In genomic region chr10:117379908-117380307, GRCm38 (mm10) we compare ENCODE assay signal across 8 mouse cellular contexts. TPM values are rescaled to one million over a fixed set of nuclear protein-coding genes. Genes with fewer than 3 reads are reported as not detected.
DNase-seq lines count a peak whose midpoint lies in the region; ATAC-seq and TF ChIP-seq lines count a peak whose summit lies in the region.

Gene Cpsf6 (minus strand): TSS chr10:117380015.

- no peak within 1 kb of the TSS for H3K4me2 ChIP-seq in limb, embryonic 11.5 days (ENCODE audit: low read depth, severe bottlenecking)
- no peak within 1 kb of the TSS for H3K4me2 ChIP-seq in neural tube, embryonic 14.5 days (ENCODE audit: low read depth, low read length)

- TF ChIP-seq EP300 in ES-Bruce4 (IDR thresholded peaks at IDR 0.05; ENCODE audit: insufficient read depth, low read depth, low read length): no peak

- ATAC-seq in limb, embryonic 11.5 days (ENCODE audit: insufficient number of reproducible peaks, low FRiP score, low TSS enrichment, low read depth): no peak
- ATAC-seq in neural tube, embryonic 14.5 days (ENCODE audit: low read depth): no peak

- no peaks in the 10 kb centered on the region for H3K9me3 ChIP-seq in ES-Bruce4 (replicated peaks; ENCODE audit: control insufficient read depth, insufficient read depth, low read length, poor library complexity, severe bottlenecking)
- H3K9me3 ChIP-seq in erythroblast, embryonic 14.5 days (ENCODE audit: control insufficient read depth, low read length): no peaks in the 10 kb centered on the region
- no peaks in the 10 kb centered on the region for H3K9me3 ChIP-seq in limb, embryonic 11.5 days (ENCODE audit: control insufficient read depth, low read length)
- no peaks in the 10 kb centered on the region for H3K9me3 ChIP-seq in neural tube, embryonic 14.5 days (ENCODE audit: control insufficient read depth, low read length)

- no peak for TF ChIP-seq CTCF in ES-Bruce4 (IDR thresholded peaks at IDR 0.05; ENCODE audit: low read depth, low read length)

- H3K4me3 ChIP-seq in ES-Bruce4 (ENCODE audit: low read depth, low read length): no peak within 1 kb of the TSS
- H3K4me3 ChIP-seq in erythroblast, embryonic 14.5 days (replicated peaks): no peak within 1 kb of the TSS
- H3K4me3 ChIP-seq in limb, embryonic 11.5 days (ENCODE audit: low read depth, low read length): no peak within 1 kb of the TSS
- H3K4me3 ChIP-seq in neural tube, embryonic 14.5 days (ENCODE audit: low read depth, low read length): no peak within 1 kb of the TSS

- 0 out of 2 replicates have a peak within 1 kb of the TSS, but pooled peaks have one; percentile 47 for H3K9ac ChIP-seq in ES-Bruce4 (ENCODE audit: low read depth, poor library complexity, severe bottlenecking)
- H3K9ac ChIP-seq in limb, embryonic 11.5 days (ENCODE audit: low read length): no peak within 1 kb of the TSS
- H3K9ac ChIP-seq in neural tube, embryonic 14.5 days (replicated peaks; ENCODE audit: low read depth, low read length): no peak within 1 kb of the TSS

- intact Hi-C loops in heart, postnatal 10 days (cut with DNase I): no loop called here

- peak; percentile 97 for DNase-seq in 3T3-L1 (ENCODE audit: low read depth, low spot score)
- no peak for DNase-seq in heart, postnatal 10 days
- DNase-seq in limb, embryonic 11.5 days (ENCODE audit: low spot score): no peak
- DNase-seq in cerebellum, adult 11 months: no peak
- no peak for DNase-seq in embryo, embryonic 11 days

- 88% methylated on average over 6 of the region's 6 CpGs for WGBS in limb, embryonic 11.5 days
- WGBS in neural tube, embryonic 14.5 days: 90% methylated on average over 6 of the region's 6 CpGs

- H3K4me1 ChIP-seq in ES-Bruce4 (ENCODE audit: control insufficient read depth, insufficient read depth, low read length): peaks cover 2% of the 10 kb centered on the region
- H3K4me1 ChIP-seq in erythroblast, embryonic 14.5 days (ENCODE audit: control insufficient read depth): peaks cover 20% of the 10 kb centered on the region
- H3K4me1 ChIP-seq in limb, embryonic 11.5 days (ENCODE audit: control insufficient read depth, insufficient read depth, low read length): no peaks in the 10 kb centered on the region
- peaks cover 4% of the 10 kb centered on the region; the same call in 1 of the 2 replicates for H3K4me1 ChIP-seq in neural tube, embryonic 14.5 days (ENCODE audit: control insufficient read depth, insufficient read depth, low read length)

- H3K27ac ChIP-seq in ES-Bruce4 (ENCODE audit: insufficient read depth, low read length): peak within 1 kb of the TSS; percentile 66; the same call in 1 of the 2 replicates
- no peak within 1 kb of the TSS for H3K27ac ChIP-seq in limb, embryonic 11.5 days (replicated peaks; ENCODE audit: low read depth, low read length)
- no peak within 1 kb of the TSS for H3K27ac ChIP-seq in neural tube, embryonic 14.5 days (ENCODE audit: low read depth, low read length)

- H3K36me3 ChIP-seq in ES-Bruce4 (ENCODE audit: control insufficient read depth, insufficient read depth, low read length, poor library complexity, severe bottlenecking): no peaks in the 10 kb centered on the region
- no peaks in the 10 kb centered on the region for H3K36me3 ChIP-seq in erythroblast, embryonic 14.5 days (ENCODE audit: control insufficient read depth)
- no peaks in the 10 kb centered on the region for H3K36me3 ChIP-seq in limb, embryonic 11.5 days (ENCODE audit: control insufficient read depth, insufficient read depth, low read length)
- H3K36me3 ChIP-seq in neural tube, embryonic 14.5 days (ENCODE audit: control insufficient read depth, insufficient read depth, low read length): no peaks in the 10 kb centered on the region

- TF ChIP-seq POLR2A in ES-Bruce4 (IDR thresholded peaks at IDR 0.05; ENCODE audit: insufficient read depth, low read length): no peak

- no peaks in the 10 kb centered on the region for H3K27me3 ChIP-seq in ES-Bruce4 (ENCODE audit: control insufficient read depth, insufficient read depth, low read length, poor library complexity, severe bottlenecking)
- H3K27me3 ChIP-seq in erythroblast, embryonic 14.5 days (ENCODE audit: control insufficient read depth): no peaks in the 10 kb centered on the region
- H3K27me3 ChIP-seq in limb, embryonic 11.5 days (ENCODE audit: control insufficient read depth, insufficient read depth, low read length): no peaks in the 10 kb centered on the region
- no peaks in the 10 kb centered on the region; the same call in 1 of the 2 replicates for H3K27me3 ChIP-seq in neural tube, embryonic 14.5 days (ENCODE audit: control insufficient read depth, insufficient read depth, low read length)

RNA-seq across cellular contexts. Expression of gene Cpsf6, which starts in this region (rescaled TPM):
- polyA plus RNA-seq in ES-Bruce4 (2011; ENCODE audit: insufficient read depth, insufficient read length, low read depth, missing spikeins): 205 and 225 TPM in 2 replicates
- 14.4 and 14.8 TPM in 2 replicates for polyA plus RNA-seq in erythroblast, embryonic 14.5 days (2012)
- 10 to 100 TPM; 55.7 to 61.6 TPM for total RNA-seq in heart, postnatal 10 days (2021)
- polyA plus RNA-seq in limb, embryonic 11.5 days (2014; fragmentation: Nextera tagmentation; extraction: Ambion mirVana): 225 and 251 TPM in 2 replicates
- polyA plus RNA-seq in neural tube, embryonic 14.5 days (2014; fragmentation: Nextera tagmentation; extraction: Ambion mirVana): 180 and 203 TPM in 2 replicates

Comparison
In these comparisons a context has a peak if more than half of its experiments do, and no peak if none do; other contexts are left out.
1. RNA of gene Cpsf6 (polyA plus RNA-seq): 225 to 251 TPM in limb, embryonic 11.5 days, 205 to 225 TPM in ES-Bruce4 and 180 to 203 TPM in neural tube, embryonic 14.5 days; 14.4 to 14.8 TPM in erythroblast, embryonic 14.5 days; every median in the first group is over 10 times any median in the second.